ENCODE assay signal across 25 mouse cellular contexts in genomic region chr5:8491778-8492177, GRCm38 (mm10).
"Had no signal": no experiment of that assay in that cellular context is flagged by ENCODE, and none has a peak within 500 bp of the region (broad histone marks: within the 10 kb centered on the region; RNA-seq: fewer than 3 reads in every experiment).

No protein-coding gene starts in this region.

- H3K27ac ChIP-seq: heart, embryonic 13.5 days; heart, embryonic 15.5 days; hindbrain, embryonic 13.5 days; hindbrain, embryonic 15.5 days; hindbrain, postnatal 0 days; kidney, embryonic 15.5 days; kidney, postnatal 0 days; limb, embryonic 13.5 days; limb, embryonic 15.5 days; liver, embryonic 13.5 days had no signal

- H3K4me2 ChIP-seq: heart, embryonic 11.5 days; heart, embryonic 13.5 days; heart, embryonic 15.5 days; hindbrain, embryonic 13.5 days; hindbrain, embryonic 15.5 days; kidney, embryonic 15.5 days; limb, embryonic 13.5 days; limb, embryonic 15.5 days; liver, embryonic 13.5 days had no signal

- H3K27me3 ChIP-seq: heart, embryonic 13.5 days; heart, embryonic 15.5 days; hindbrain, embryonic 13.5 days; hindbrain, embryonic 15.5 days; kidney, embryonic 15.5 days; limb, embryonic 13.5 days; limb, embryonic 15.5 days; liver, embryonic 13.5 days had no signal

- DNase-seq: gastrocnemius, postnatal 14 days; gastrocnemius, postnatal 36 days; heart, adult 18-20 months; heart, postnatal 14 days; heart, postnatal 36 days; kidney, adult 11 months; kidney, adult 2 months; kidney, adult 9 months; kidney, postnatal 14 days; kidney, postnatal 36 days; layer of hippocampus, adult 9-11 months; layer of hippocampus, postnatal 36 days; left cerebral cortex, postnatal 4 days; liver, embryonic 13.5 days had no signal

- ATAC-seq: hindbrain, postnatal 0 days; intestine, embryonic 16.5 days had no signal

- H3K9me3 ChIP-seq: heart, embryonic 13.5 days; heart, embryonic 15.5 days; hindbrain, embryonic 13.5 days; hindbrain, embryonic 15.5 days; kidney, embryonic 15.5 days; limb, embryonic 13.5 days; limb, embryonic 15.5 days; liver, embryonic 13.5 days had no signal

- H3K4me1 ChIP-seq: heart, embryonic 13.5 days; heart, embryonic 15.5 days; hindbrain, embryonic 15.5 days; kidney, embryonic 15.5 days; limb, embryonic 13.5 days; limb, embryonic 15.5 days; liver, embryonic 13.5 days had no signal

- H3K9ac ChIP-seq: heart, embryonic 13.5 days; heart, embryonic 15.5 days; hindbrain, embryonic 13.5 days; hindbrain, embryonic 15.5 days; kidney, embryonic 15.5 days; limb, embryonic 13.5 days; limb, embryonic 15.5 days; liver, embryonic 13.5 days had no signal

- H3K4me3 ChIP-seq: heart, embryonic 13.5 days; heart, embryonic 15.5 days; hindbrain, embryonic 13.5 days; hindbrain, embryonic 15.5 days; kidney, embryonic 15.5 days; limb, embryonic 13.5 days; limb, embryonic 15.5 days; liver, embryonic 13.5 days had no signal

- H3K36me3 ChIP-seq: heart, embryonic 13.5 days; heart, embryonic 15.5 days; hindbrain, embryonic 15.5 days; kidney, embryonic 15.5 days; limb, embryonic 13.5 days; limb, embryonic 15.5 days; liver, embryonic 13.5 days had no signal
